Mouse (Mus musculus) intestine, postnatal 0 days (tissue): ENCODE results near the gene Stag2. TPM values are rescaled to one million over a fixed set of nuclear protein-coding genes. Genes with fewer than 3 reads are reported as not detected.

Experiments
- ATAC-seq: fragments of 200-750 bp; cut with Nextera tagmentation; 2 replicates; pipeline ENCODE4 v1.8.0; 2017; ENCODE audit warnings: mild to moderate bottlenecking, moderate TSS enrichment, moderate library complexity
- H3K27ac ChIP-seq: fragments of 300-500 bp; sonication (generic); 2 replicates; pipeline ENCODE4 v1.5.1; 2014; ENCODE audit warnings: mild to moderate bottlenecking, low read depth, low read length, moderate library complexity
- H3K27me3 ChIP-seq: fragments of 300-500 bp; sonication (generic); replicated peaks from 2 replicates; pipeline ENCODE4 v1.6.1; 2014; ENCODE audit warnings: low read length, mixed read lengths; ENCODE audit not compliant: control insufficient read depth, insufficient read depth
- H3K36me3 ChIP-seq: fragments of 300-500 bp; sonication (generic); 2 replicates; pipeline ENCODE4 v1.6.1; 2014; ENCODE audit warnings: mild to moderate bottlenecking, moderate library complexity; ENCODE audit not compliant: control insufficient read depth, insufficient read depth
- H3K4me1 ChIP-seq: fragments of 300-500 bp; sonication (generic); replicated peaks from 2 replicates; pipeline ENCODE4 v1.6.1; 2014; ENCODE audit warnings: antibody characterized with exemption, low read length, mixed read lengths; ENCODE audit not compliant: control insufficient read depth, insufficient read depth
- H3K4me2 ChIP-seq: fragments of 300-500 bp; sonication (generic); replicated peaks from 2 replicates; pipeline ENCODE4 v1.6.1; 2014; ENCODE audit warnings: low read depth, mild to moderate bottlenecking, moderate library complexity
- H3K4me3 ChIP-seq: fragments of 300-500 bp; sonication (generic); 2 replicates; pipeline ENCODE4 v1.5.1; 2014; ENCODE audit warnings: low read depth, low read length
- H3K9ac ChIP-seq: fragments of 300-500 bp; sonication (generic); 2 replicates; pipeline ENCODE4 v1.6.1; 2014; ENCODE audit warnings: mild to moderate bottlenecking, low read depth, low read length
- H3K9me3 ChIP-seq: fragments of 300-500 bp; sonication (generic); 2 replicates; pipeline ENCODE4 v1.6.1; 2016; ENCODE audit warnings: mixed run types; ENCODE audit not compliant: control insufficient read depth
- CTCF ChIP-seq: sonication (generic); IDR thresholded peaks from 2 replicates; pipeline ENCODE4 v1.5.1; 2016; ENCODE audit warnings: low read depth, mild to moderate bottlenecking, control low read depth, antibody characterized with exemption, moderate library complexity
- WGBS: fragments of 180-500 bp; shearing (Covaris S2); extraction: QIAGEN DNeasy Blood & Tissue Kit; methylation state at CpG from one replicate; pipeline ENCODE4 v1.1.7; 2014; 5-methylcytosine and 5-hydroxymethylcytosine counted together
- polyA plus RNA-seq: library from polyadenylated mRNA; unstranded; fragments of >200 nt; fragmentation: Nextera tagmentation; extraction: Ambion mirVana; gene quantifications from 2 replicates; pipeline ENCODE4 v1.2.1, GENCODE M21; 2015

Stag2 gene
- 14.6 and 15.1 TPM in 2 replicates for polyA plus RNA-seq

- peak within 1 kb of the TSS; percentile 55 for H3K4me2 ChIP-seq
- peak within 1 kb of the TSS; percentile 95 for H3K9ac ChIP-seq
- no peaks in the 10 kb centered on the region for H3K9me3 ChIP-seq
- ATAC-seq: peak; percentile 83
- H3K27ac ChIP-seq: peak within 1 kb of the TSS; percentile 99
- WGBS: 5% methylated on average over 47 of the region's 76 CpGs
- peak within 1 kb of the TSS; percentile 62 for H3K4me3 ChIP-seq
- H3K27me3 ChIP-seq: no peaks in the 10 kb centered on the region
- peak; percentile 85 for TF ChIP-seq CTCF
- H3K36me3 ChIP-seq: no peaks in the 10 kb centered on the region
- H3K4me1 ChIP-seq: no peaks in the 10 kb centered on the region
These were observed at the start of gene Stag2 for GRCm38 (mm10) chrX:42148788-42149556. Gene Stag2, plus strand, starts transcription at chrX:42149317.

GRCm38 (mm10) chrX:42107137-42107536 is 42.0 kb upstream of the Stag2 start:
- TF ChIP-seq CTCF: no peak
- ATAC-seq: no peak
- Histone ChIP-seq H3K9me3 (no peaks in the 10 kb centered on the region), H3K9ac (no peak overlapping the region), H3K27ac (no peak overlapping the region), H3K4me1 (no peaks in the 10 kb centered on the region), H3K36me3 (peaks cover 6% of the 10 kb centered on the region; the same call in 1 of the 2 replicates), H3K27me3 (no peaks in the 10 kb centered on the region), H3K4me2 (no peak overlapping the region), H3K4me3 (no peak overlapping the region)
- WGBS: 78% methylated on average over 6 of the region's 6 CpGs

GRCm38 (mm10) chrX:42110585-42110984 is 38.5 kb upstream of the Stag2 start:
- no peaks in the 10 kb centered on the region for H3K9me3 ChIP-seq
- H3K36me3 ChIP-seq: peaks cover 6% of the 10 kb centered on the region; the same call in 1 of the 2 replicates
- H3K9ac ChIP-seq: no peak overlapping the region
- H3K27ac ChIP-seq: no peak overlapping the region
- WGBS: 53% methylated on average over 1 of the region's 1 CpGs
- no peaks in the 10 kb centered on the region for H3K27me3 ChIP-seq
- TF ChIP-seq CTCF: no peak
- H3K4me2 ChIP-seq: no peak overlapping the region
- H3K4me1 ChIP-seq: no peaks in the 10 kb centered on the region
- ATAC-seq: no peak
- no peak overlapping the region for H3K4me3 ChIP-seq

- ATAC-seq: no peak
- H3K9ac ChIP-seq: no peak overlapping the region
- WGBS: 83% methylated on average over 6 of the region's 6 CpGs
These were observed 29.6 kb upstream of the Stag2 start for GRCm38 (mm10) chrX:42119442-42120048.

GRCm38 (mm10) chrX:42124963-42125697 is 24.0 kb upstream of the Stag2 start:
- no peak for TF ChIP-seq CTCF
- no peaks in the 10 kb centered on the region for H3K4me1 ChIP-seq
- no peak overlapping the region for H3K9ac ChIP-seq
- no peaks in the 10 kb centered on the region for H3K27me3 ChIP-seq
- 51% methylated on average over 5 of the region's 5 CpGs for WGBS
- H3K4me2 ChIP-seq: no peak overlapping the region
- H3K4me3 ChIP-seq: no peak overlapping the region
- no peaks in the 10 kb centered on the region for H3K36me3 ChIP-seq
- ATAC-seq: peak; percentile 93
- H3K27ac ChIP-seq: peak overlapping the region; percentile 71
- H3K9me3 ChIP-seq: no peaks in the 10 kb centered on the region

More at GRCm38 (mm10) chrX:42119442-42120048, 29.6 kb upstream of the Stag2 start:
- Histone ChIP-seq H3K4me1 (no peaks in the 10 kb centered on the region), H3K4me2 (no peak overlapping the region), H3K9me3 (no peaks in the 10 kb centered on the region), H3K4me3 (no peak overlapping the region), H3K36me3 (no peaks in the 10 kb centered on the region), H3K27me3 (no peaks in the 10 kb centered on the region), H3K27ac (no peak overlapping the region)
- TF ChIP-seq CTCF: no peak

GRCm38 (mm10) chrX:42139882-42140281 is 9.2 kb upstream of the Stag2 start:
- Histone ChIP-seq H3K9ac (no peak overlapping the region), H3K9me3 (no peaks in the 10 kb centered on the region), H3K4me1 (no peaks in the 10 kb centered on the region), H3K27me3 (no peaks in the 10 kb centered on the region), H3K4me2 (no peak overlapping the region), H3K27ac (no peak overlapping the region), H3K4me3 (no peak overlapping the region), H3K36me3 (no peaks in the 10 kb centered on the region)
- 30% methylated on average over 9 of the region's 9 CpGs for whole genome bisulfite sequencing
- no peak for TF ChIP-seq CTCF
- no peak for ATAC-seq
